Mouse (Mus musculus) testis, adult 10 weeks (tissue): Measurements from ENCODE around the gene Rhbdl1. TPM values are rescaled to one million over a fixed set of nuclear protein-coding genes. Genes with fewer than 3 reads are reported as not detected.

ENCODE experiments used
- polyA plus RNA-seq: library from polyadenylated mRNA; stranded (reverse); fragments of 350-450 nt; fragmentation: Illumina TruSeq; extraction: RNeasy Lipid Tissue Mini Kit (QIAGEN cat#74804); gene quantifications from one replicate; pipeline ENCODE4 v1.2.3, GENCODE M21; 2014; ENCODE audit warnings: low read depth, low replicate concordance

Gene Rhbdl1
- polyA plus RNA-seq, 1 experiment from 2014 or later: not detected

Other genes with a start within 250 kb of the Rhbdl1 start
- not detected for gene Gng13, start 120.1 kb downstream of the Rhbdl1 start, polyA plus RNA-seq
- 1.6 TPM for gene Chtf18, start 109.9 kb downstream of the Rhbdl1 start, polyA plus RNA-seq
- gene Rpusd1, start 109.6 kb downstream of the Rhbdl1 start, polyA plus RNA-seq: not detected
- gene Mslnl, start 101.3 kb downstream of the Rhbdl1 start, polyA plus RNA-seq: not detected
- gene Msln, start 82.9 kb downstream of the Rhbdl1 start, polyA plus RNA-seq: 0.22 TPM
- gene Narfl, start 63.5 kb downstream of the Rhbdl1 start, polyA plus RNA-seq: 1.4 TPM
- 0.55 TPM for gene Haghl, start 51.6 kb downstream of the Rhbdl1 start, polyA plus RNA-seq
- gene Ccdc78, start 50.7 kb downstream of the Rhbdl1 start, polyA plus RNA-seq: 0.49 TPM
- 0.43 TPM for gene Fam173a, start 44.4 kb downstream of the Rhbdl1 start, polyA plus RNA-seq
- 0.35 TPM for gene AC134908.4, start 41.6 kb downstream of the Rhbdl1 start, polyA plus RNA-seq
- gene Metrn, start 40.2 kb downstream of the Rhbdl1 start, polyA plus RNA-seq: 0.24 TPM
- gene Fbxl16, start 28.2 kb downstream of the Rhbdl1 start, polyA plus RNA-seq: 0.60 TPM
- gene Wdr24, start 13.7 kb downstream of the Rhbdl1 start, polyA plus RNA-seq: 1.0 TPM
- gene Jmjd8, start 8.4 kb downstream of the Rhbdl1 start, polyA plus RNA-seq: 1.1 TPM
- 3.4 TPM for gene Stub1, start 3.9 kb downstream of the Rhbdl1 start, polyA plus RNA-seq
- gene Gm20683, start 4.5 kb upstream of the Rhbdl1 start, polyA plus RNA-seq: not detected
- 4.0 TPM for gene Rhot2, start 7.6 kb upstream of the Rhbdl1 start, polyA plus RNA-seq
- gene Wdr90, start 24.2 kb upstream of the Rhbdl1 start, polyA plus RNA-seq: 3.1 TPM
- 0.78 TPM for gene Mcrip2, start 31.5 kb upstream of the Rhbdl1 start, polyA plus RNA-seq
- 11.0 TPM for gene Mettl26, start 37.8 kb upstream of the Rhbdl1 start, polyA plus RNA-seq
- not detected for gene Wfikkn1, start 43.6 kb upstream of the Rhbdl1 start, polyA plus RNA-seq
- gene Rab40c, start 82.4 kb upstream of the Rhbdl1 start, polyA plus RNA-seq: 1.7 TPM
- 4.1 TPM for gene Pigq, start 107.6 kb upstream of the Rhbdl1 start, polyA plus RNA-seq
- gene Nhlrc4, start 107.7 kb upstream of the Rhbdl1 start, polyA plus RNA-seq: not detected
- gene A930017K11Rik, start 115.3 kb upstream of the Rhbdl1 start, polyA plus RNA-seq: not detected
- gene Capn15, start 148.5 kb upstream of the Rhbdl1 start, polyA plus RNA-seq: 0.77 TPM
- gene Rab11fip3, start 232.3 kb upstream of the Rhbdl1 start, polyA plus RNA-seq: 5.5 TPM